Mouse (Mus musculus) v-Abl transformed pro-B cells (cell line): Measurements from ENCODE around the gene Cfdp1.

Experiments used
- in situ Hi-C, 2 experiments: fragments of 400-800 bp; cut with MboI; formaldehyde crosslinking; loops; one replicate each; pipeline ENCODE4 v1.15.1; 2025; ENCODE audit not compliant: unreplicated experiment in 2 of 2

The Cfdp1 gene

GRCm38 (mm10) chr8:111810656-111811336 is 43.3 kb downstream of the Cfdp1 start:
- in situ Hi-C loops = no loop called here

GRCm38 (mm10) chr8:111808891-111809622 is 45.0 kb downstream of the Cfdp1 start:
- in situ Hi-C loops = no loop called here

- in situ Hi-C loops = no loop called here
These were observed 46.1 kb downstream of the Cfdp1 start for GRCm38 (mm10) chr8:111808006-111808405.

GRCm38 (mm10) chr8:111803362-111803761 is 50.7 kb downstream of the Cfdp1 start:
- in situ Hi-C loops = no loop called here

GRCm38 (mm10) chr8:111802256-111802655 is 51.8 kb downstream of the Cfdp1 start:
- in situ Hi-C loops = no loop called here

GRCm38 (mm10) chr8:111801456-111801855 is 52.6 kb downstream of the Cfdp1 start:
- in situ Hi-C loops = no loop called here

GRCm38 (mm10) chr8:111796528-111796927 is 57.6 kb downstream of the Cfdp1 start:
- in situ Hi-C loops = no loop called here

- in situ Hi-C loops = no loop called here
These were observed 60.7 kb downstream of the Cfdp1 start for GRCm38 (mm10) chr8:111793324-111793917.

- in situ Hi-C loops = no loop called here
These were observed 64.5 kb downstream of the Cfdp1 start for GRCm38 (mm10) chr8:111789639-111790038.

GRCm38 (mm10) chr8:111789200-111789599 is 64.9 kb downstream of the Cfdp1 start:
- in situ Hi-C loops = no loop called here

- in situ Hi-C loops = no loop called here
These were observed 65.6 kb downstream of the Cfdp1 start for GRCm38 (mm10) chr8:111788497-111788896.

- in situ Hi-C loops = no loop called here
These were observed 66.0 kb downstream of the Cfdp1 start for GRCm38 (mm10) chr8:111788085-111788484.

- in situ Hi-C loops = no loop called here
These were observed 66.4 kb downstream of the Cfdp1 start for GRCm38 (mm10) chr8:111787683-111788082.

GRCm38 (mm10) chr8:111786701-111787588 is 67.1 kb downstream of the Cfdp1 start:
- in situ Hi-C loops = no loop called here

GRCm38 (mm10) chr8:111786116-111786515 is 68.0 kb downstream of the Cfdp1 start:
- in situ Hi-C loops = no loop called here

- in situ Hi-C loops = no loop called here
These were observed 71.3 kb downstream of the Cfdp1 start for GRCm38 (mm10) chr8:111782671-111783394.

GRCm38 (mm10) chr8:111782161-111782560 is 71.9 kb downstream of the Cfdp1 start:
- in situ Hi-C loops = no loop called here

GRCm38 (mm10) chr8:111780697-111781424 is 73.2 kb downstream of the Cfdp1 start:
- in situ Hi-C loops = no loop called here

- in situ Hi-C loops = no loop called here
These were observed 74.4 kb downstream of the Cfdp1 start for GRCm38 (mm10) chr8:111779690-111780089.
